Mouse (Mus musculus): ENCODE measurements around the gene Lelp1.

- no peak for TF ChIP-seq POLR2A (IDR thresholded peaks at IDR 0.05; ENCODE audit: insufficient read depth, low read depth, low read length)
- no peak for TF ChIP-seq CTCF (IDR thresholded peaks at IDR 0.05)
Measured at GRCm38 (mm10) chr3:92176880-92177279, 34.3 kb upstream of the Lelp1 start.
